Mouse (Mus musculus) thymus, adult 2 months (tissue): ENCODE measurements around the gene Dnah12.

Experiments
- CTCF ChIP-seq: fragments of 200-500 bp; IDR thresholded peaks from 2 replicates; pipeline ENCODE4 v1.5.1; 2012; ENCODE audit warnings: mild to moderate bottlenecking, control low read depth, low read length, moderate library complexity, borderline replicate concordance; ENCODE audit not compliant: control insufficient read depth, poor library complexity, insufficient read depth; ENCODE audit errors: extremely low read depth
- POLR2A ChIP-seq: fragments of 200-500 bp; IDR thresholded peaks from 2 replicates; pipeline ENCODE4 v1.6.1; 2012; ENCODE audit warnings: mild to moderate bottlenecking, low read length, control low read depth, moderate library complexity; ENCODE audit not compliant: control insufficient read depth, poor library complexity, insufficient read depth; ENCODE audit errors: extremely low read depth

GRCm38 (mm10) chr14:26691363-26691762 is 1.7 kb upstream of the Dnah12 start:
- no peak for TF ChIP-seq CTCF
- no peak for TF ChIP-seq POLR2A
